Comparison of ENCODE assay signal across 13 mouse cellular contexts in genomic region chr17:4734412-4734881, GRCm38 (mm10).
DNase-seq lines count a peak whose midpoint lies in the region; ATAC-seq and TF ChIP-seq lines count a peak whose summit lies in the region.
"Had no signal": no experiment of that assay in that cellular context is flagged by ENCODE, and none has a peak within 500 bp of the region (broad histone marks: within the 10 kb centered on the region; RNA-seq: fewer than 3 reads in every experiment).

No protein-coding gene starts in this region.

- no peak overlapping the region for H3K9ac ChIP-seq in heart, embryonic 12.5 days
- no peak overlapping the region for H3K9ac ChIP-seq in kidney, postnatal 0 days (ENCODE audit: low read depth, low read length)
- H3K9ac ChIP-seq: forebrain, embryonic 15.5 days; liver, embryonic 15.5 days had no signal

- 50% methylated on average over 5 of the region's 5 CpGs for WGBS in heart, embryonic 12.5 days
- WGBS in kidney, postnatal 0 days: 15% methylated on average over 5 of the region's 5 CpGs

- no peak overlapping the region for H3K27ac ChIP-seq in heart, embryonic 12.5 days (ENCODE audit: poor library complexity, severe bottlenecking)
- peak overlapping the region; percentile 80; the same call in 1 of the 2 replicates for H3K27ac ChIP-seq in kidney, postnatal 0 days
- H3K27ac ChIP-seq: forebrain, embryonic 15.5 days; liver, embryonic 15.5 days had no signal

- no peaks in the 10 kb centered on the region for H3K9me3 ChIP-seq in heart, embryonic 12.5 days (replicated peaks)
- H3K9me3 ChIP-seq in kidney, postnatal 0 days (replicated peaks; ENCODE audit: low read length): no peaks in the 10 kb centered on the region
- H3K9me3 ChIP-seq: forebrain, embryonic 15.5 days; liver, embryonic 15.5 days had no signal

- H3K27me3 ChIP-seq in heart, embryonic 12.5 days (replicated peaks): no peaks in the 10 kb centered on the region
- no peaks in the 10 kb centered on the region for H3K27me3 ChIP-seq in kidney, postnatal 0 days (ENCODE audit: insufficient read depth, low read length)
- H3K27me3 ChIP-seq: forebrain, embryonic 15.5 days; liver, embryonic 15.5 days had no signal

- H3K4me1 ChIP-seq in heart, embryonic 12.5 days (replicated peaks): peaks cover 11% of the 10 kb centered on the region; the same call in 1 of the 2 replicates
- peaks cover 5% of the 10 kb centered on the region; the same call in 1 of the 2 replicates for H3K4me1 ChIP-seq in kidney, postnatal 0 days (replicated peaks; ENCODE audit: insufficient read depth, low read length)
- H3K4me1 ChIP-seq: forebrain, embryonic 15.5 days; liver, embryonic 15.5 days had no signal

- no peak for ATAC-seq in heart, embryonic 12.5 days (ENCODE audit: insufficient number of reproducible peaks, low FRiP score)
- ATAC-seq in kidney, postnatal 0 days (replicated peaks; ENCODE audit: low FRiP score, low read depth): no peak; the same call in 1 of the 2 replicates
- no peak for ATAC-seq in erythroid progenitor cell, adult 5-6 weeks (replicated peaks; ENCODE audit: low FRiP score, poor library complexity, severe bottlenecking)
- ATAC-seq: forebrain, embryonic 15.5 days; inflammation-experienced regulatory T-cells, adult 6 months had no signal

- TF ChIP-seq CTCF in kidney, postnatal 0 days (IDR thresholded peaks at IDR 0.05; ENCODE audit: low read depth): no peak

- peak; percentile 65 to 73 for DNase-seq in heart, adult 18-20 months
- peak; percentile 14 for DNase-seq in urinary bladder, postnatal 14 days (ENCODE audit: low spot score)
- DNase-seq in urinary bladder, postnatal 10 days (ENCODE audit: low spot score): no peak
- DNase-seq in kidney, postnatal 0 days (ENCODE audit: low spot score): peak; percentile 87
- DNase-seq in cerebellum, adult 18-20 months: no peak
- no peak for DNase-seq in adrenal gland, postnatal 14 days
- DNase-seq: adrenal gland, adult 8-10 months; thymus, adult 2 months had no signal

- H3K36me3 ChIP-seq in heart, embryonic 12.5 days: no peaks in the 10 kb centered on the region
- no peaks in the 10 kb centered on the region for H3K36me3 ChIP-seq in kidney, postnatal 0 days (ENCODE audit: insufficient read depth, low read length)
- H3K36me3 ChIP-seq: forebrain, embryonic 15.5 days; liver, embryonic 15.5 days had no signal

- no peak overlapping the region for H3K4me3 ChIP-seq in heart, embryonic 12.5 days
- H3K4me3 ChIP-seq in kidney, postnatal 0 days (replicated peaks; ENCODE audit: low read depth, low read length): no peak overlapping the region
- H3K4me3 ChIP-seq: forebrain, embryonic 15.5 days; liver, embryonic 15.5 days had no signal

- H3K4me2 ChIP-seq in heart, embryonic 12.5 days: no peak overlapping the region
- no peak overlapping the region; the same call in 1 of the 2 replicates for H3K4me2 ChIP-seq in kidney, postnatal 0 days (ENCODE audit: low read length)
- H3K4me2 ChIP-seq: forebrain, embryonic 15.5 days; liver, embryonic 15.5 days had no signal

Comparison
In these comparisons a context has a peak if more than half of its experiments do, and no peak if none do; other contexts are left out.
1. DNase-seq: peak in heart, adult 18-20 months (2 of 2), urinary bladder, postnatal 14 days (single experiment) and kidney, postnatal 0 days (single experiment); none in urinary bladder, postnatal 10 days (single experiment), cerebellum, adult 18-20 months (0 of 2) and adrenal gland, postnatal 14 days (single experiment).